Mouse (Mus musculus): ENCODE data around the gene Lsm6.

DNA sequence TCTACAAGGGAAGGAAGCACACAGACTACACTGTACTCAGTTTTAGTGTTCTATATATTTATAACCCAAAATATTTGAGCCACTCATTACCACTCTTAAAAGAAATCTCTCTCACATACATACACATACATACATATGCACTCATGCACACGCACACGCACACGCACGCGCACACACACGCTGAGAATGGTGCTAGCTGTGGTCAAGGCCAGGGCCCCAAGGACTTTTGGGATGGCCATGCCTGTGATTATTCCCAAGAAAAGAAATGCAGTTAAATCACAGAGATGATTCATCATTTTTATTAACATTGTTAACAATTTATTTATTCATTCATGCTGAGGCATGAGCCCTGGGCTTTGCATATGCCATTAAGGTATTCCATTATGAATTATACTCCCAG lies 15.2 kb upstream of the Lsm6 start:
- TF ChIP-seq POLR2A (IDR thresholded peaks at IDR 0.05; ENCODE audit: low read depth, low read length) = no peak
- no peak for TF ChIP-seq CTCF (IDR thresholded peaks at IDR 0.05; ENCODE audit: extremely low read depth, insufficient read depth, insufficient read length, insufficient replicate concordance)

Measured in spleen, adult 2 months (tissue).